In the genomic region with DNA sequence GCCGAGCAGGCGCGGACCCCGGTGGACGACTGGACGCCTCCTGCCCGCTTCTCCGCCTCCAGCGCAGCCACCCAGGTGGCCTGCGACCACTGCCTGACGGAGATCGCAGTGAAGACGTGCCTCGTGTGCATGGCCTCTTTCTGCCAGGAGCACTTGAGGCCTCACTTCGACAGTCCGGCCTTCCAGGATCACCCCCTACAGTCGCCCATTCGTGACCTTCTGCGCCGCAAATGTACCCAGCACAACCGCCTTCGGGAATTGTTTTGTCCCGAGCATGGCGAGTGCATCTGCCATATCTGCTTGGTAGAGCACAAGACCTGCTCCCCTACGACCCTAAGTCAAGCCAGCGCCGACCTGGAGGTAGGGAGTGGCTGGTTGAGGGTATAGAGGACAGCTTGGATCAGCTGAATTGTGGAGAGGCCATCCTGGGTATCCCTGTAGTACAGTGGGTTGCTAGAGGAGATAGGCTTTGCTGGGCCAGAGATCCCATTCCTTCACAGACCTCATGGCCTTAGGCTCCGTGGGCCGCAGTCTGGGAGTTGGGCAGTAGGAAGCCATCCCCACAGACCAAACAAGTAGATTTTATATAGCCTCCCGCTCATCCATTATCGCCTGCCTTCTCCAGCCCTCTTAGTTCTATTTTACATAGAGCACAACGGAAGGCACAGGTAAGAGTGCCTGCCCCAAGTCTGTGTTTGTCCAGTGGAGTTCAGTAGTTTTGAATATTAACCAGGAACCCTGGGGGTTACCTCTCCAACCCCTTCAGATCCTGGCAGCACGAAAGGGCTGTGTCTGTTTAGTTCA, we compare ENCODE assay signal across 8 mouse cellular contexts. TPM values are rescaled to one million over a fixed set of nuclear protein-coding genes. Genes with fewer than 3 reads are reported as not detected.
DNase-seq lines count a peak whose midpoint lies in the region; ATAC-seq and TF ChIP-seq lines count a peak whose summit lies in the region.

No protein-coding gene starts in this region.

- H3K4me3 ChIP-seq in lung, adult 2 months (replicated peaks; ENCODE audit: extremely low read depth, low read depth, low read length): peak overlapping the region; percentile 93
- H3K4me3 ChIP-seq in hindbrain, embryonic 11.5 days (ENCODE audit: low read depth, low read length): peak overlapping the region; percentile 36
- peak overlapping the region; percentile 72 for H3K4me3 ChIP-seq in liver, adult 2 months (ENCODE audit: insufficient read depth, low read depth, low read length)
- H3K4me3 ChIP-seq in stomach, embryonic 16.5 days (replicated peaks; ENCODE audit: low read length): peak overlapping the region; percentile 74

- no peaks in the 10 kb centered on the region for H3K9me3 ChIP-seq in hindbrain, embryonic 11.5 days (ENCODE audit: control insufficient read depth, low read length)
- no peaks in the 10 kb centered on the region for H3K9me3 ChIP-seq in stomach, embryonic 16.5 days (replicated peaks; ENCODE audit: control insufficient read depth, low read length)

- no peak for ATAC-seq in hindbrain, embryonic 11.5 days (ENCODE audit: low FRiP score)
- ATAC-seq in stomach, embryonic 16.5 days (ENCODE audit: insufficient read depth, low FRiP score): 0 out of 2 replicates have a peak, but pooled peaks have one; percentile 0

- DNase-seq in lung, adult 2 months: no peak
- no peak for DNase-seq in lung, postnatal 25 days (ENCODE audit: low spot score)
- DNase-seq in adipocyte (ENCODE audit: low spot score): peak; percentile 40
- DNase-seq in hindbrain, embryonic 11.5 days (ENCODE audit: low spot score): no peak
- peak; percentile 80 for DNase-seq in liver, adult 2 months (ENCODE audit: extremely low read depth, low read depth, low spot score)
- no peak for DNase-seq in left cerebral cortex, adult 8-10 months (ENCODE audit: low spot score in 2 of 2)
- DNase-seq in layer of hippocampus, adult 9-10 months (ENCODE audit: low spot score): no peak

- 12% methylated on average over 33 of the region's 33 CpGs for WGBS in lung, adult 2 months
- WGBS in hindbrain, embryonic 11.5 days: 28% methylated on average over 33 of the region's 33 CpGs
- 1% methylated on average over 33 of the region's 33 CpGs for WGBS in liver, adult 2 months
- 20% methylated on average over 33 of the region's 33 CpGs for WGBS in stomach, embryonic 16.5 days

- no peak for TF ChIP-seq CTCF in lung, adult 2 months (IDR thresholded peaks at IDR 0.05; ENCODE audit: insufficient read depth, low read length)
- TF ChIP-seq CTCF in liver, adult 2 months (IDR thresholded peaks at IDR 0.05; ENCODE audit: low read depth, low read length): no peak

- no peak for TF ChIP-seq POLR2A in lung, adult 2 months (IDR thresholded peaks at IDR 0.05; ENCODE audit: borderline replicate concordance, extremely low read depth, low read depth, low read length)
- TF ChIP-seq POLR2A in liver, adult 2 months (IDR thresholded peaks at IDR 0.05; ENCODE audit: extremely low read depth, insufficient read depth, low read length): no peak

- H3K4me1 ChIP-seq in lung, adult 2 months (ENCODE audit: control insufficient read depth, insufficient read depth, low read length): peaks cover 18% of the 10 kb centered on the region
- 0 out of 2 replicates have a peak, but pooled peaks cover 2% of the 10 kb centered on the region for H3K4me1 ChIP-seq in hindbrain, embryonic 11.5 days (replicated peaks; ENCODE audit: control insufficient read depth, insufficient read depth, low read length)
- peaks cover 26% of the 10 kb centered on the region for H3K4me1 ChIP-seq in liver, adult 2 months (ENCODE audit: control insufficient read depth, insufficient read depth, low read length)
- H3K4me1 ChIP-seq in stomach, embryonic 16.5 days (ENCODE audit: control insufficient read depth, insufficient read depth, low read length): peaks cover 20% of the 10 kb centered on the region

- H3K9ac ChIP-seq in hindbrain, embryonic 11.5 days (ENCODE audit: low read depth, low read length): peak overlapping the region; percentile 16; the same call in 1 of the 2 replicates
- peak overlapping the region; percentile 94 for H3K9ac ChIP-seq in liver, adult 2 months (ENCODE audit: low read depth, low read length)
- peak overlapping the region; percentile 87 for H3K9ac ChIP-seq in stomach, embryonic 16.5 days (ENCODE audit: low read length)

- peak overlapping the region; percentile 37 for H3K4me2 ChIP-seq in hindbrain, embryonic 11.5 days (replicated peaks; ENCODE audit: low read depth, low read length)
- peak overlapping the region; percentile 70 for H3K4me2 ChIP-seq in stomach, embryonic 16.5 days (ENCODE audit: low read depth, low read length)

- no peak overlapping the region for H3K27ac ChIP-seq in hindbrain, embryonic 11.5 days (ENCODE audit: low read depth, low read length)
- peak overlapping the region; percentile 75 for H3K27ac ChIP-seq in liver, adult 2 months (replicated peaks; ENCODE audit: insufficient read depth, low read depth, low read length)
- peak overlapping the region; percentile 77 for H3K27ac ChIP-seq in stomach, embryonic 16.5 days (ENCODE audit: low read length)

- H3K79me2 ChIP-seq in liver, adult 2 months (ENCODE audit: control insufficient read depth, insufficient read depth, low read length): peaks cover 31% of the 10 kb centered on the region

- H3K27me3 ChIP-seq in hindbrain, embryonic 11.5 days (ENCODE audit: control insufficient read depth, insufficient read depth, low read length): peaks cover 15% of the 10 kb centered on the region
- no peaks in the 10 kb centered on the region for H3K27me3 ChIP-seq in liver, adult 2 months (ENCODE audit: control insufficient read depth, insufficient read depth, low read length)
- no peaks in the 10 kb centered on the region for H3K27me3 ChIP-seq in stomach, embryonic 16.5 days (ENCODE audit: control insufficient read depth, insufficient read depth, low read length)

- no peaks in the 10 kb centered on the region for H3K36me3 ChIP-seq in hindbrain, embryonic 11.5 days (ENCODE audit: control insufficient read depth, insufficient read depth, low read length)
- H3K36me3 ChIP-seq in liver, adult 2 months (ENCODE audit: control insufficient read depth, insufficient read depth, low read length): peaks cover under 1% of the 10 kb centered on the region; the same call in 1 of the 2 replicates
- no peaks in the 10 kb centered on the region for H3K36me3 ChIP-seq in stomach, embryonic 16.5 days (ENCODE audit: control insufficient read depth, insufficient read depth, low read length)

RNA-seq across cellular contexts. Expression of gene Trim25, which starts 0.7 kb away (rescaled TPM):
- 51.5 and 52.9 TPM in 2 replicates for polyA plus RNA-seq in lung, adult 2 months (2012; rRNA removed)
- 3.6 and 3.8 TPM in 2 replicates for polyA plus RNA-seq in hindbrain, embryonic 11.5 days (2014; fragmentation: Nextera tagmentation; extraction: Ambion mirVana)
- 16.2 and 24.1 TPM in 2 replicates for total RNA-seq in liver, adult 2 months (2014; rRNA removed)
- 29.3 and 32.1 TPM in 2 replicates for polyA plus RNA-seq in liver, adult 2 months (2012; rRNA removed)
- 27.8 and 29.0 TPM in 2 replicates for polyA plus RNA-seq in stomach, embryonic 16.5 days (2015; fragmentation: Nextera tagmentation; extraction: Ambion mirVana)
- total RNA-seq in left cerebral cortex, adult 8-10 months (2022): 1 to 10 TPM; 4.6 to 6.3 (median 5.7) TPM

RNA-seq across cellular contexts. Expression of gene Coil, which starts 29.9 kb away (rescaled TPM):
- 3.5 and 4.0 TPM in 2 replicates for polyA plus RNA-seq in lung, adult 2 months (2012; rRNA removed)
- 18.5 and 18.8 TPM in 2 replicates for polyA plus RNA-seq in hindbrain, embryonic 11.5 days (2014; fragmentation: Nextera tagmentation; extraction: Ambion mirVana)
- 2.6 and 2.7 TPM in 2 replicates for total RNA-seq in liver, adult 2 months (2014; rRNA removed)
- polyA plus RNA-seq in liver, adult 2 months (2012; rRNA removed): 1.6 and 2.7 TPM in 2 replicates
- 10.1 and 10.7 TPM in 2 replicates for polyA plus RNA-seq in stomach, embryonic 16.5 days (2015; fragmentation: Nextera tagmentation; extraction: Ambion mirVana)
- 10 to 100 TPM; 20.2 to 21.6 (median 21.0) TPM for total RNA-seq in left cerebral cortex, adult 8-10 months (2022)

RNA-seq across cellular contexts. Expression of gene Elobl, which starts 33.2 kb away (rescaled TPM):
- 0.97 and 1.3 TPM in 2 replicates for polyA plus RNA-seq in lung, adult 2 months (2012; rRNA removed)
- polyA plus RNA-seq in hindbrain, embryonic 11.5 days (2014; fragmentation: Nextera tagmentation; extraction: Ambion mirVana): not detected in 2 replicates
- not detected in 2 replicates for total RNA-seq in liver, adult 2 months (2014; rRNA removed)
- polyA plus RNA-seq in liver, adult 2 months (2012; rRNA removed): 1.2 TPM in 1 of 2 replicates, not detected in the other
- polyA plus RNA-seq in stomach, embryonic 16.5 days (2015; fragmentation: Nextera tagmentation; extraction: Ambion mirVana): not detected in 2 replicates
- not detected for total RNA-seq in left cerebral cortex, adult 8-10 months (2022)

RNA-seq across cellular contexts. Expression of gene Scpep1, which starts 44.7 kb away (rescaled TPM):
- polyA plus RNA-seq in lung, adult 2 months (2012; rRNA removed): 17.7 and 28.1 TPM in 2 replicates
- 59.4 and 61.8 TPM in 2 replicates for polyA plus RNA-seq in hindbrain, embryonic 11.5 days (2014; fragmentation: Nextera tagmentation; extraction: Ambion mirVana)
- 27.9 and 32.8 TPM in 2 replicates for total RNA-seq in liver, adult 2 months (2014; rRNA removed)
- 22.5 and 27.6 TPM in 2 replicates for polyA plus RNA-seq in liver, adult 2 months (2012; rRNA removed)
- 88.2 and 93.1 TPM in 2 replicates for polyA plus RNA-seq in stomach, embryonic 16.5 days (2015; fragmentation: Nextera tagmentation; extraction: Ambion mirVana)
- 10 to 100 TPM; 18.7 to 25.9 (median 22.0) TPM for total RNA-seq in left cerebral cortex, adult 8-10 months (2022)

Comparison
In these comparisons a context has a peak if more than half of its experiments do, and no peak if none do; other contexts are left out.
1. DNase-seq: peak in adipocyte (single experiment) and liver, adult 2 months (single experiment); none in lung, adult 2 months (single experiment), lung, postnatal 25 days (single experiment), hindbrain, embryonic 11.5 days (single experiment), left cerebral cortex, adult 8-10 months (0 of 2) and layer of hippocampus, adult 9-10 months (single experiment).
2. H3K4me3 ChIP-seq: peak in every context shown above with its lines; median percentile 93 in lung, adult 2 months; 74 in stomach, embryonic 16.5 days; 72 in liver, adult 2 months; 36 in hindbrain, embryonic 11.5 days.
3. H3K9ac ChIP-seq: peak in every context shown above with its lines; median percentile 94 in liver, adult 2 months; 87 in stomach, embryonic 16.5 days; 16 in hindbrain, embryonic 11.5 days.